Mouse (Mus musculus) splenic B cell, adult 2 months (primary cell): Measurements from ENCODE around the gene Arhgap17.

ENCODE experiments used
- DNase-seq: peaks from one replicate; pipeline ENCODE4 v3.0.0-alpha.2; 2011; ENCODE audit warnings: low read depth, low spot score
- H3K27me3 ChIP-seq: 2 replicates; pipeline ENCODE4 v1.6.1; 2012; ENCODE audit warnings: mild to moderate bottlenecking, low read length, moderate library complexity, mixed read lengths; ENCODE audit not compliant: control insufficient read depth, poor library complexity, insufficient read depth, severe bottlenecking
- H3K36me3 ChIP-seq: 2 replicates; pipeline ENCODE4 v1.6.1; 2012; ENCODE audit warnings: mild to moderate bottlenecking, low read length, moderate library complexity, mixed read lengths; ENCODE audit not compliant: control insufficient read depth, poor library complexity, insufficient read depth, severe bottlenecking

Gene Arhgap17

DNA sequence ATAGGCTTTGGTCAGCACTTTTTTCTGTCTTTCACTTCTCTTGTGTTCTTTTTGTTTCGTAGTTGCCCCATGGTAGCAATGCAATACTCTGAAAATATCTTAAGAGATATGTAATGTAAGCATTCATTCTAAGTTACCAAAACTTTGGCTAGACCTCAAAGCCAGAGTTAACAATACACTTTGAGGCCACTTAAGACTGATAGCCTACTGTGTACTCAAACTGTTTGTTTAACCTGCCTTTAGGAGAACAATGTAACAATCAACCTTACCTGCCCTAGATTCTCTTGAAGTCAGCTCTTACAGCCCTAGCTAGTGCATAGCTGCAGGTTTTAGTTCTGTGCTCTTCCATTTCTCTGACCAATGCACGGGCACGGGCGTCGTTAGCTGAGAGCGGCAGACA, 24.6 kb upstream of the Arhgap17 start:
- DNase-seq, result no peak
- no peaks in the 10 kb centered on the region for H3K36me3 ChIP-seq
- no peaks in the 10 kb centered on the region for H3K27me3 ChIP-seq

DNA sequence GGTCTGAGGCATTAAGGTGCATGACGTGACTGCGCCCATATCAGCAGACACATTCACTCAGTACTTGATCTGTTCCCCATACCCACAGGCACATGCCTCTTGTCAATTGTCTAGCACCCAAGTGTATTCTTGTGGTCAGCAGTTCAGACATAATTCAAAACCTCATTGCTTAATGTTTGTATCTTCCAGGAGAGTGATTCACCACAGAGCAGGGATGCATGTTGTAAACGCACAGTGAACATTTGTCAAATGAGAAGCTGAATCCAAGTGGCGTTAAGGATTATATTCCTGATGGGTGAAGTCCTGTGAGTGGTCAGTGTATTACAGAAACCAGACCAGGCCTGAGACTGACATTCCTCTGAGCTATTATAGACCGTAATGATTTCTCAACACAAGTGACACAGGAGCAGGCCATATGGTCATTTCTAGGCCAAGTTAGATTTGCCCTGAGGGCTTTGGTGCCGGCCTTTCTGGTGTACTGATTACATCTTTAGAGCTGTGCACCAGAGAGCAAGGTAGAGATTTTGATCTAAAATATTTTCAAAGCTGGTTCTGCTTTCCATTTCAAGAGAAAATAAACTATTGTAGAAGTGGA, 20.1 kb upstream of the Arhgap17 start:
- Histone ChIP-seq H3K36me3 (no peaks in the 10 kb centered on the region), H3K27me3 (no peaks in the 10 kb centered on the region)
- no peak for DNase-seq

DNA sequence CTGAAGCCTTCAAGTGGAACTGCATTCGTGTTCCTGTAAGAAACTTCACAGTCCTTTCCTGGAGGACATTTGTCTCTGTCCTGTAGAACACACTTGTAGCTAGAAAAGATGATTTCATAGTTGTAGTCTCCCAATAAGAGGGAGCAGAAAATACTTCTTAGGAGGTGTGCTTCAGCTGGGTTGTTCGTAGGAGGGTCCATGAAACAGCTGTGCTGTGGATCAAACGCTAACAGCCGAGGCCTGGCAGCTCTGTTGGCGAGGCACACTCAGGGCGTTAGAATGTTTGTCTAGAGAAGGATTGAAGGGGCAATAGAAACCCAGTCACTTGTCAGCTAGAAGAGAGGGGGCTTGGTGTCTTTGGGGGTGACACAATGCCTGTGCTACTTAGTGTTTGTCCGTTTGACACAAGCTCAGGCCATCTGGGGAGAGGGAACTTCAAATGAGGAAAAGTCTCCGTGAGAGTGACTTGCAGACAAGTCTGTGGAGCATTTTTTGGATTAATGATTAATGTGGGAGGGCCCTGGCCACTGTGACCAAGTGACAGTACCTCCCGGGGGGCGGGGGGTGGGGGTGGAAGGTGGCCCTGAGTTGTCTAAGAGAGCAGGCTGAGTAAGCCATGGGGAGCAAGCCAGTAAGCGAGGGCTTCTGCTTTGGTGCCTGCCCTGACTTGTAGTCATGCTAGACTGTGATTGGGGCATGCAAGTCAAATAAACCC, 16.1 kb upstream of the Arhgap17 start:
- H3K27me3 ChIP-seq, result no peaks in the 10 kb centered on the region
- no peak for DNase-seq

DNA sequence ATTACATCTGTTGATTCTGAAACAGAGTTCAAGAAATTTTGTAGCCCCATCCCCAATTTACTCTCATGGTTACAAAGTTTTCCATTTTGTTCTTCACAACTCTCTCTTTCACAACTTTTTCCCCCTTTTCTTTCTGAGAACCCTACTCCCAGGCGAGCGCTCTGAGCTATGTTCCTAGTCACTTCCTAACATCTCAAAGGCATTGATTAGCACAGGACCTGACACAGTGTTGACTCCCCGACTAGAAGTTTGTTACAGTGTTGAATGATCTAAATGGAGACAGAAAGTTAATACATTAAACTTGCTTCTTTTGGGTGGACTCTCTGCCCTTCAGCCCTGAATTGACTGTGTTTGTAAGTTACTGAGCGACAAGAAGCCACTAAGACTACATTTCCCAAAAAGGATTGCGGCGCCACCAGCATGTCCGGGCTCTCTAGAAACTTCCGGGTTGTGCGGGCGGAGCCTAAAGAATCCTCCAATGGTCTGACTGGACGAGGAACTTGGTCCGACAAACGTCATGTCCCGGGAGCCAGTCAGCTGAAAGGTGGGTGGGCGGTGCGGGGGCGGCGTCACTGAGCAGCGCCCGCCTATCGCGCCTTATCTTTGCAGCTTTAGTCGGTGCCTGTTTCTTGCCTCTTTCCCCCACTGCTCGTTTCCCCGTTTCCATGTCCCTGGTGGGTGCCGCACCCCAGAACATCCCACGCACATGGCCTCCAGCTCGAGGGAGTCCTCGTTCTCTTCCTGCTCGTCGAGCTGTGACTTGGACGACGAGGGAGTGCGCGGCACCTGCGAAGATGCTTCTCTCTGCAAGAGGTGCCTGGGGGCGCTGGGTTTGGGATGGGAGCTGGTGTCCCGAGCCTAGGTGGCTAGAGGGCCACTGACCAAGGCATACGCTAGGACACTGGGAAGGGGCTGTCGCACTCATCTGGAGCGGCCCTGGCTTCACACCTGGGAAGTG, 8.0 kb upstream of the Arhgap17 start:
- Histone ChIP-seq H3K27me3 (no peaks in the 10 kb centered on the region), H3K36me3 (no peaks in the 10 kb centered on the region)
- DNase-seq, result peak; percentile 97

More for the DNA sequence above, 16.1 kb upstream of the Arhgap17 start:
- H3K36me3 ChIP-seq, result no peaks in the 10 kb centered on the region

DNA sequence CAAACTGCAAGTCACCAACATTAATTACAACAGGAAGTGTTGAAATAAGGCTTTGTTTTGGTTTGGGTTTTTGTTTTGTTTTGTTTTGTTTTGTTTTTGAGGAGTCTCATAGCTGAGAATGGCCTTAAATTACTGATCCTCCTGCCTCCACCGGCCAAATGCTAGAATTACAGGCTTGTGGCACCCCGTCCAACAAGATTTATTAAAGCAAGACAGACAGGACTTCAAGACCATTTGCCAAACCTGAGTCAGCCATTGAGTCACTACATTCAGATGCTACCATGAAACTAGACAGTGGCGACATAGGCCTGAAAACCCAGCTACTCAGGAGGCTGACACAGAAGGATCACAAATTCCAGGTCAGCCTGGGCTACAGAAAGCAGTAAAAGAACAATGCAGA, 1.8 kb upstream of the Arhgap17 start:
- no peaks in the 10 kb centered on the region for H3K36me3 ChIP-seq
- DNase-seq, result peak; percentile 72
- no peaks in the 10 kb centered on the region for H3K27me3 ChIP-seq

DNA sequence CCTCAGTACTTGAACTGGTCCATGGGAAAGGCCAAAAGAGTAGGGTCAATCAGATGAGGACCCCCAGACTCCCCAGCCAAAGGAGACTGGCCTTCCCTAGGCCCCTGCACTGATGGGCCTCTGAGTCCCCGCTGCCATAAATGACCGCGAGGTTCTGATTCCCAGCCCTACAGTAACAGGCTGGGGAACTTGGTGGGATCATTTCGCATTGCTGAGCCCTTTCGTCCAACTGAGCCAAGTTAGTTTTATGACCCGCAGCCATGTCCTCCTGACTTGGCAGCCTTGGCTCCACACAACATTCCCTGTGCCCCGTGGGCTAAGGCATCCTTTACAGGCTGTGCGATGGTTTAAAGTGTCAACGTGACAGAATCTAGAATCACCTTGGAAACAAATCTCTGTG, 985 bp upstream of the Arhgap17 start:
- H3K27me3 ChIP-seq, result no peaks in the 10 kb centered on the region
- no peaks in the 10 kb centered on the region for H3K36me3 ChIP-seq
- no peak for DNase-seq

DNA sequence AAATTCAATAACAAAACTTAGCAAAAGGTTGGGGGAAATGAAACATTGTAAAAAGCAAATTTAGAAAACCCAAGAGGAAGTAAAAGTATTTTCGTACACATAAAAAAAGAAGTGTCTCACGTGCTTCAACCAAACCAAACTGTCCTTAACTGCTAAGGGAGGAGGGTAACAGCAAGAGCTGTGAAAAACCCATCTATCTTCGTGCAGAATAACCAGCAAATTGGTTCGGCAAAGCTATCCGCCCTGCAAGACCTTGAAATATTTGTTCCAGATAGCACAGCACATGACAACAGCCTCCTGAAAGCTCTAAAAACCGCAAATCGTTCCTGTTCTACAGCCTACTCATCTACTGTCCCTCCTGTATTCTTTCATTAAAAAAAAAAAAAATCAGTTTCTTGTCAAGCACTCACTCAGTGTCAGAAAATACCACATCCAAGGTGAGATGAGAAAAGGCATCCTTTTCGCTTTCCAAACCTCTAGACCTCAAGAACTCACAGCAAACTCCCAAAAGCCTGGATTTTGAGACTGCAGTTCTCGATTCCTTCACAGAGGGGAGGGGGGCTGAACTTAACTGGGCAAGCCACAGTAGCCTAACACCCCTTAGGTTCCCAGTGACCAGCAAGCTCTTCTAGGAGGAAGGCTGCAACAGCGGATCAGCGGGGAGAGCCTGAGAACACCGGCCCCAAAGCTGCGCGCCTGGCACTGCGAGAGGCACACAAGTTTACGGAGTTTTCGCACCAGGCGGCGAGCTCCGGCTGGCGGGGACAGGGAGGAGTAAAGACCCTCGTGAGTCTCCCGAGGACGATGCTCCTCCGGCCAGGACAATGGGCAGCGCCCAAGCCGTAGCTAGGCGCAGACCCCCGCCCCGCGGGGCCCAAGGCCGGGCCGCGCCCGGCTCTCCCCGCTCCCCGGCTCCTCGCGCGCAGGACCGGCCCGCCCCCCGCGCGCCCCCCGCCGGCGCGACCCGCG, 653 bp downstream of the Arhgap17 start:
- peak; percentile 78 for DNase-seq
- H3K27me3 ChIP-seq, result no peaks in the 10 kb centered on the region
- H3K36me3 ChIP-seq, result peaks cover 2% of the 10 kb centered on the region; the same call in 1 of the 2 replicates

DNA sequence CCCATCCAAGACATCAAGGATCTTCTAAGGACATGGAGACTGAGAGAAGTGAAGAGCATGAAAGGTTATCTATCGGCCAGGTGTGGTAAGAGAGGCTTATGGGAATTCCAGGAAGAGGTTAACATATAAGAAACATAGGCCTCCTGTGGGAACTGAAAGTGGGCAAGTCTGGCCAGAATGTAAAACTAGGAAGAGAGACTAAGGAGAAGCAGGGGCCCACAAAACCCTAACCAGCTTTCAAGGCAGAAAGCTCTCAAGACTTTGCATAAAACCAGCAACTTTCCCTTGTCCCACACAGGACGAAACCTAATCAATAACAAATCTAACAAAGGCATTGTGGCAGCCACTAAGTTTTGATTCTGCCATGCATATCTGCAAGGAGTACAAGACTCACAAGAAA, 1.5 kb downstream of the Arhgap17 start:
- H3K27me3 ChIP-seq, result no peaks in the 10 kb centered on the region
- DNase-seq, result peak; percentile 42

DNA sequence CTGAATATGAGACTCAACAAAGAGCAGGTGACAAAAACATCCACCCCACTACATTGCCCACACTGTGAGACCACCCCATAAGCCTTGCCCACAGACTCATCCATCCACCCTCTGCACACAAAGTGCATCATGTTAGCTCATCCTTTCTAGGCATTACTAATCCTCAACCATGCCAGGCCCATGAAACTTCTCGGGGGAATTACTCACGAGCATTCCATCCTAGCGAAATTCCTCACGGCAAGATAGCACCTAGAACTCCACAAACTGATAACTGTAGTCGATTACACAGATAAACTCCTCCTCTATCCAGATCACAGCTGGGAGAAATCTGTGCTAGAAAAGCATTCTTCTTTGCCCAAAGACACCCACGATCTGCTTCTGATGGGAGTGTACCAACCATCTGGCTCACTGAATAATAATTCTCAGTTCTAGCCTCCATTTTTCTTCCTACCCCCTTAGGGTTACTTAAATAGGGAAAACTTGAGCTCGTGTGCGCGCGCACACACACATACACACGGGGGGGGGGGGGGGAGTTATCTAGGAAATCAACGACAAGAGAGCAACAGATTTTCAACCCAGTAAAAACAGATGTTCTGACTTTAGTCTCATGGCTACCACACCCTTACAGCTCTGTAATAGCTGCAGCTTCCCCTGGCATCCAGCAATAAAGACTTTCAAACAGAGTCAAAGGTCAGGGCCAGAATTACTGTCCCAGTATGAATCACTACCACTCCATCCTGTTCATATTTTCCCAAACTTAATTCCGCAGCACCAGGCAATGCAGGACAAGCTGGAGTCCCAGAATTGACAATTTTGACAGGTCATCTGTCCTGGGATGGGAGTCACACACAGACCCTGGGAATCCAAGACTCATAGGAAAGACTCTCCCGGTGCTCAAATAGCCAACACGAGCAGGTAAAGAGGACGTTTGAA, 2.2 kb downstream of the Arhgap17 start:
- no peak for DNase-seq
- Histone ChIP-seq H3K36me3 (peaks cover 2% of the 10 kb centered on the region; the same call in 1 of the 2 replicates), H3K27me3 (no peaks in the 10 kb centered on the region)

More for the DNA sequence above, 1.5 kb downstream of the Arhgap17 start:
- peaks cover 2% of the 10 kb centered on the region; the same call in 1 of the 2 replicates for H3K36me3 ChIP-seq

DNA sequence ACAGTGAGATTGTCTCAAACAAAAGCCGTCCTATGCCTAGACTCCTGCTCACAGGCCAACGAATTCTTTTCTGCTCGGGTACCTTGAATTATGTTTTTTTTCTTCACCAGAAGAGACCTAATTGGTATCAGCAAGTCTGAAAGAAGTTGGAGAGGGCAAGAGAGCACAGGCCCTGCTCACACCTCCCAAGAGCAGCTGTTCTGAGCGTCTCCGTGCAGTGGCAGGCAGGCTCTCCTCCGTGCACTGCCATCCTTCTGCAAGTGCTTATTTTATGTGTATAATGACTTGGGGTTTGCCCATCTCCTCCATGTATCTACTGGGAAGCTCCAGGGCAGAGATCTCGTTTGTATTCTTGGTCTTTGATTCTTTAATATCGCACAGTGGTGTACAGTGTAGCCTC, 2.9 kb downstream of the Arhgap17 start:
- no peak for DNase-seq
- H3K36me3 ChIP-seq, result peaks cover 2% of the 10 kb centered on the region; the same call in 1 of the 2 replicates
- no peaks in the 10 kb centered on the region for H3K27me3 ChIP-seq

DNA sequence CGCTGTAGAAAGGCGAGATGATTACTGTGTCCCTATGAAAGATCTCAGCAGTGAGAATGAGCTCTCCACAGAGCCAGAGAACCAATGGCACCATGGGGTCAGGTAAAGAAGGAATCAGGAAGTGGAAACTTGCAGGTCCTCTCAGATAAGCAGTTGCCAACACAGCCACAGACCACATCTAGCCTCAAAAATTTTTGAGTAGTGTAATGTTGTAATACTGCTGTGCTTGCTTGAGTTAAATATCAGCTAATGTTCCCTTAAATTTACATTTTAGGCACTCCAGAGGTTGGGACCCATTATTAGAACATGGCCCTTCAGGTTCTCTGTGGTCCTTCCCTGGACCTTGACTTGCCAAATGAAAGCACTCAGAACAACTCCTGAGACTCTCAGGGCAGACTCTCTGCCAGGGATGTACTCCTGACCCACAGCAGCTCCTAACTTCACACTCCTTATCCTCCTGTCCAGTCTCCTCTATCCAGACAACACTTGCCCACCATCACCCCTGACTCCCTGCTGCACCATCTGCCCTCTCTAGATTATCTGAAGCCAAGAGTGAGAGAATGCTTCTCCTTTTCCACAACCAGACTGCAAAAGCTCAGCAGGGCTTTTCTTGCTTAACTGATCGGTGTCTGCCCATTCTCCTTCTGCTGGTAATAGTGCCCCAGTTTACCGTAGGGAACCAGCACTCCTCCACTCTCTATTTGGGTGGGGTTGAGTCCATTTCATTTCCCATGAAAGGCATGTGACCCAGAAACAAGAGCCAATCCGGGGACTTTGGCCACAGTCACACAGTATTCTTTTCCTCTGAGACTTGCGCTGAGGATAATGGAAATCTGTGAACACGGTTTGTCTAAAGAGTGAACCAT, 3.6 kb downstream of the Arhgap17 start:
- peaks cover 2% of the 10 kb centered on the region; the same call in 1 of the 2 replicates for H3K36me3 ChIP-seq
- no peaks in the 10 kb centered on the region for H3K27me3 ChIP-seq
- peak; percentile 33 for DNase-seq

DNA sequence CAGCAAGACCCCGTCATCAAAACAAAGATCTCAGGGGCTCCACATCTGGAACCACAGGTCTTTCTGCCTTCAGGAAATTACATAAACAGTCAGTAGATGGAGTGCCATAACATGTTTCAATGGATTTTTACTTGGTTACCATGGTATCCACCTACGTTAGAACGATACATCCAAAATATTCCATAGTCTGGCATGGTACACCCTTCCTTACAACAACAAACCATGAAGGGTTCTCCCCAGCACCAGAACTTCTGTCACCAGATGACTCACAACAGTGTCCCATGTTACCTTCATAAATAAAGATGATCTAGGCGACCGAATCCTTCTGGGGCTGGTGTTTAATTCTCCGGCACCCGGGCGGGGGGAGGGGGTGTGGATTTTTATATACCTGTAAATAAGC, 5.7 kb downstream of the Arhgap17 start:
- Histone ChIP-seq H3K27me3 (no peaks in the 10 kb centered on the region), H3K36me3 (peaks cover 2% of the 10 kb centered on the region; the same call in 1 of the 2 replicates)
- no peak for DNase-seq
